9 mouse cellular contexts compared by ENCODE assay signal in genomic region chr7:45447325-45447990, GRCm38 (mm10). TPM values are rescaled to one million over a fixed set of nuclear protein-coding genes. Genes with fewer than 3 reads are reported as not detected.
A peak's percentile ranks its signal among the peaks of the same experiment; 100 is the strongest.
DNase-seq lines count a peak whose midpoint lies in the region; TF ChIP-seq lines count a peak whose summit lies in the region.
"Had no signal": no experiment of that assay in that cellular context is flagged by ENCODE, and none has a peak within 500 bp of the region (broad histone marks: within the 10 kb centered on the region; RNA-seq: fewer than 3 reads in every experiment).

No protein-coding gene starts in this region.

- no peak overlapping the region for H3K27ac ChIP-seq in left cerebral cortex, adult 2 months
- H3K27ac ChIP-seq: neural tube, embryonic 12.5 days had no signal

- peak; percentile 50 for TF ChIP-seq CTCF in left cerebral cortex, adult 2 months (IDR thresholded peaks at IDR 0.05)

- H3K4me3 ChIP-seq in left cerebral cortex, adult 2 months, result no peak overlapping the region
- H3K4me3 ChIP-seq: neural tube, embryonic 12.5 days had no signal

- DNase-seq in left cerebral cortex, adult 2 months (ENCODE audit: extremely low spot score in 1 of 2, low spot score in 2 of 2), result no peak
- DNase-seq in left cerebral cortex, adult 8-10 months (ENCODE audit: low spot score in 2 of 2), result no peak
- DNase-seq in ZHBTc4 (ENCODE audit: low read depth, low spot score), result peak; percentile 68
- DNase-seq in induced T-regulatory cell, adult 2 months (ENCODE audit: low read depth), result peak; percentile 69
- DNase-seq in lung, postnatal 25 days (ENCODE audit: low spot score), result peak; percentile 31
- DNase-seq in urinary bladder, postnatal 4 days (ENCODE audit: low spot score in 2 of 2), result no peak
- DNase-seq in ovary, postnatal 14 days (ENCODE audit: low spot score), result no peak
- DNase-seq in frontal cortex, postnatal 25 days (ENCODE audit: low spot score in 2 of 2), result no peak

- intact Hi-C loops in left cerebral cortex, adult 2 months (cut with DNase I), result no loop called here

RNA-seq across cellular contexts. Expression of gene Ruvbl2, which starts 9.6 kb away (rescaled TPM):
- total RNA-seq in left cerebral cortex, adult 2 months (2021), result 10 to 100 TPM; 34.4 to 39.9 TPM
- 10 to 100 TPM; 30.0 to 37.5 (median 32.0) TPM for total RNA-seq in left cerebral cortex, adult 8-10 months (2022)

RNA-seq across cellular contexts. Expression of gene Ftl1, which starts 12.2 kb away (rescaled TPM):
- 100 to 1,000 TPM; 200 to 208 TPM for total RNA-seq in left cerebral cortex, adult 2 months (2021)
- total RNA-seq in left cerebral cortex, adult 8-10 months (2022), result 100 to 1,000 TPM; 206 to 283 (median 229) TPM

RNA-seq across cellular contexts. Expression of gene Gys1, which starts 12.8 kb away (rescaled TPM):
- 10 to 100 TPM; 18.2 to 19.2 TPM for total RNA-seq in left cerebral cortex, adult 2 months (2021)
- total RNA-seq in left cerebral cortex, adult 8-10 months (2022), result 10 to 100 TPM; 14.7 to 16.4 (median 15.1) TPM

RNA-seq across cellular contexts. Expression of gene Bax, which starts 19.2 kb away (rescaled TPM):
- total RNA-seq in left cerebral cortex, adult 2 months (2021), result 10 to 100 TPM; 66.9 to 67.4 TPM
- total RNA-seq in left cerebral cortex, adult 8-10 months (2022), result 10 to 100 TPM; 57.8 to 78.7 (median 67.0) TPM

RNA-seq across cellular contexts. Expression of gene Lhb, which starts 26.8 kb away (rescaled TPM):
- total RNA-seq in left cerebral cortex, adult 2 months (2021), result not detected
- total RNA-seq in left cerebral cortex, adult 8-10 months (2022), result not detected

Comparison
In these comparisons a context has a peak if more than half of its experiments do, and no peak if none do; other contexts are left out.
1. DNase-seq: peak in ZHBTc4 (single experiment), induced T-regulatory cell, adult 2 months (single experiment) and lung, postnatal 25 days (single experiment); none in left cerebral cortex, adult 2 months (0 of 2), left cerebral cortex, adult 8-10 months (0 of 2), urinary bladder, postnatal 4 days (0 of 2), ovary, postnatal 14 days (single experiment) and frontal cortex, postnatal 25 days (0 of 2).